Mouse (Mus musculus) neural tube, embryonic 11.5 days (tissue): ENCODE data around the gene Gm9918. TPM values are rescaled to one million over a fixed set of nuclear protein-coding genes. Genes with fewer than 3 reads are reported as not detected.
A peak's percentile ranks its signal among the peaks of the same experiment; 100 is the strongest.

Source experiments
- ATAC-seq: fragments of 200-750 bp; cut with Nextera tagmentation; 2 replicates; pipeline ENCODE4 v1.8.0; 2017; ENCODE audit warnings: moderate number of reproducible peaks, mild to moderate bottlenecking, moderate TSS enrichment, moderate library complexity; ENCODE audit not compliant: insufficient read depth, low FRiP score, low TSS enrichment
- DNase-seq: peaks from one replicate; pipeline ENCODE4 v3.0.0-alpha.2; 2015; ENCODE audit warnings: low spot score
- H3K27ac ChIP-seq: fragments of 300-500 bp; sonication (generic); 2 replicates; pipeline ENCODE4 v1.5.1; 2014; ENCODE audit warnings: low read depth, mild to moderate bottlenecking, low read length
- H3K27me3 ChIP-seq: fragments of 300-500 bp; sonication (generic); 2 replicates; pipeline ENCODE4 v1.6.1; 2014; ENCODE audit warnings: mild to moderate bottlenecking, low read length, mixed read lengths; ENCODE audit not compliant: control insufficient read depth, insufficient read depth
- H3K36me3 ChIP-seq: fragments of 300-500 bp; sonication (generic); 2 replicates; pipeline ENCODE4 v1.6.1; 2014; ENCODE audit warnings: mild to moderate bottlenecking, low read length, moderate library complexity, mixed read lengths; ENCODE audit not compliant: control insufficient read depth, insufficient read depth
- H3K4me1 ChIP-seq: fragments of 300-500 bp; sonication (generic); 2 replicates; pipeline ENCODE4 v1.6.1; 2014; ENCODE audit warnings: low read length, mixed read lengths; ENCODE audit not compliant: control insufficient read depth, insufficient read depth
- H3K4me2 ChIP-seq: fragments of 300-500 bp; sonication (generic); 2 replicates; pipeline ENCODE4 v1.6.1; 2014; ENCODE audit warnings: low read depth, mild to moderate bottlenecking, moderate library complexity
- H3K4me3 ChIP-seq: fragments of 300-500 bp; sonication (generic); 2 replicates; pipeline ENCODE4 v1.5.1; 2014; ENCODE audit warnings: low read depth, low read length
- H3K9ac ChIP-seq: fragments of 300-500 bp; sonication (generic); 2 replicates; pipeline ENCODE4 v1.6.1; 2014; ENCODE audit warnings: mild to moderate bottlenecking, low read length
- H3K9me3 ChIP-seq: fragments of 300-500 bp; sonication (generic); 2 replicates; pipeline ENCODE4 v1.6.1; 2016; ENCODE audit warnings: low read length; ENCODE audit not compliant: control insufficient read depth
- WGBS: fragments of 180-500 bp; shearing (Covaris S2); extraction: QIAGEN DNeasy Blood & Tissue Kit; methylation state at CpG from one replicate; pipeline ENCODE4 v1.1.7; 2014; 5-methylcytosine and 5-hydroxymethylcytosine counted together
- polyA plus RNA-seq: library from polyadenylated mRNA; unstranded; fragments of >200 nt; fragmentation: Nextera tagmentation; extraction: Ambion mirVana; gene quantifications from 2 replicates; pipeline ENCODE4 v1.2.1, GENCODE M21; 2014

Gm9918 gene
- polyA plus RNA-seq, 1 experiment from 2014 or later, result 0.20 TPM

DNA sequence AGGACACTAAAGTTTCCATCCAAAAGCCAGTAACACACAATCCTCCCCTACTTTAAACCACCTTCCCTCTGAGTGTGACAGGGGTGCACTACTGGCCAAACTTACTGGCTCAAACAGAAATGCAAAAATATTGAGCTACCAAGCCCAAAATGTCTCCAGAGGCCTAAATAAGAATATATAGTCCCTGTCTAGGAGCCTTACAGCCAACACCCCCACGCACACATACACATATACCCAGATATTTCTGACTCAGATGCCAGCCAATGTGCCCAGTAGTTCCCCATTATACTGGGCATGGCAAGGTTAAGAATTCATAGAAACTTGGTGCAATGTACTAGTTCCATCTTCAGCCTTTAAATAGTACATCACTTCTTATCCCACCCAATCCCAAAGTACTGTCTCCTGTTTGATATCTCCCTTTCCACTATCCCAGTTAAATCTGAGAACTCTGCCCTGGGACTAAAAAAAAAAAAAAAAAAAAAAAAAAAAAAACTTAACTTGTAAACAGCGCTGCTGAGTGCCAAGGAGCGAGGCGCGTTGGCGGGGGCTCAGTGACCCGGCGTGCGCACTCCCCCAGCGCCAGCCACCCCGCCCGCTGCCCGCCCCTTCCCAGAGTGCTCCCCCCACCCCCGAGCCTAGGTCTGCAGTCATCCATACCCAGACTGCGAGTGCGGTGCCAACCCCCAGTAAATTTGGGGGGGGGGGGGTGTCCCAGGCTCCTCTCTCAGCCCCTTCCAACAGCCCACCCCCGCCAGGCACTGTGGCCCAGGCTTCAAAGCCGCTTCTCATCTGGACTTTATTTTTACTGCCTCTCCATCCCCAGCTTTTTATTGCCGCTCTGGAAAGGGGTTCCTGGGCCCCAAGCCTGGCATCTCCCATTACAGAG, 25.8 kb upstream of the Gm9918 start:
- peak overlapping the region; percentile 82 for H3K4me2 ChIP-seq
- DNase-seq, result no peak
- H3K27ac ChIP-seq, result no peak overlapping the region
- H3K9ac ChIP-seq, result no peak overlapping the region
- H3K27me3 ChIP-seq, result peaks cover 17% of the 10 kb centered on the region
- H3K4me3 ChIP-seq, result peak overlapping the region; percentile 56
- H3K36me3 ChIP-seq, result no peaks in the 10 kb centered on the region
- ATAC-seq, result no peak
- WGBS, result 6% methylated on average over 18 of the region's 19 CpGs
- no peaks in the 10 kb centered on the region for H3K9me3 ChIP-seq
- peaks cover 32% of the 10 kb centered on the region for H3K4me1 ChIP-seq

DNA sequence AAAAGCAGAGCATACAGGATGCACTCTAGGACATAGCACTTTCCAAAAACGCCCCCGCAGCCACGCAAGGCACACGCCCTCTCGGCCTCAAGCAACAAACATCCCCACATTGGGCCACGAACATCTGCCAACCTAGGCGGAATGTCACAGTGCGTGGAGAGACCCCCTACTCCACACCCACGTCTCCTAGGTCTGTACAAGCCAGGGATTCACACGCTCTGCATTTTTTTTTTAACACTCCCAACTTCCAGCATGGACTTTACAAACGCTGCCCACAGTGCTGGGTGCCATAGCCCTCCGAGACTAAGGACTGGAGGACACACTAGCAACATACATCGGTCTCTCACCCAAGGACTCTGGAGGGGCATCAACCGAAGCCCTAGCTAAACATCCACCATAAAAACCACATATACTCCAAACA, 24.9 kb upstream of the Gm9918 start:
- Histone ChIP-seq H3K36me3 (no peaks in the 10 kb centered on the region), H3K9me3 (no peaks in the 10 kb centered on the region), H3K4me3 (peak overlapping the region; percentile 56), H3K27me3 (peaks cover 17% of the 10 kb centered on the region), H3K27ac (no peak overlapping the region), H3K4me1 (peaks cover 39% of the 10 kb centered on the region), H3K4me2 (peak overlapping the region; percentile 82), H3K9ac (no peak overlapping the region)
- WGBS, result 3% methylated on average over 14 of the region's 14 CpGs
- ATAC-seq, result no peak
- DNase-seq, result no peak

DNA sequence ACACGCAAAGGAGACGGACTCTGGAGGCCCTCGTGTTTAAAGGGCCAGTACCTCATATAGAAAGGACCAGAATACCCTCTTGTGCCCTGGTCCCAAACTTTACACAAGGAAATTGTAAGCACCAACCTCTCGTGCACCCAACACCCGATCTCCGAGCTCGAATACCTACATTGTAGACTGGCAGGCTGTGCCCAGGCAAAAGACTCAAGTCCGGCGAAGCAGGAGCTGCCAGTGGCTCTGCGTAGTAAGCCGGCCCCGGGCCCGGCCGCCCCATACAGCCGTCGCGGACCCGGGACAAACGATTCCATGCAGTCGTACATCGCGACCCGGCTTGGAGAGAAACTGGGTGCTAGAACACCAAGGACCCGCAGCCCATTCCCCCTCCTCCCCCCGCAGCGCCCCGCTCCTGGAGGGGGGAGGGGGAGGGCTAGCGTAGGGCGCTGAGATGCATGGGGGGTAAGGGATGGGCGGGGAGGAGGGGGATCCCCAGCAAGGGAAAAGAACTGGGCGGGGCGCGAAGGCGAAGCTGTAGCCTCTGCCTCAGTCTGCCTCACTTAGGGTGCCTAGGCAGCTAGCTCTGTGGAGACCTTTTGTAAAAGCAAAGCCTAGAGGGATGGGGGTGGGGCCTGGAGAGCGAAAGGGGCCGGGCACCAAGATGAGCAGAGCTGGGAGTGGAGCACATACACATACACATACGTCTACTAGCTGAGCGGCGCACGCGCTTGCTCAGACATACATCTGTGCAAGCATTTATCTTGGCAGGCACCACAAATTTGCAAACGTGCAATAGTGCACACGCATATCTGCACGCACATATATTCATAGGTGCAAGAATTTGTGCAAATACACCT, 24.2 kb upstream of the Gm9918 start:
- Histone ChIP-seq H3K27ac (peak overlapping the region; percentile 47), H3K4me1 (peaks cover 39% of the 10 kb centered on the region)
- WGBS, result under 1% methylated on average over 40 of the region's 44 CpGs

DNA sequence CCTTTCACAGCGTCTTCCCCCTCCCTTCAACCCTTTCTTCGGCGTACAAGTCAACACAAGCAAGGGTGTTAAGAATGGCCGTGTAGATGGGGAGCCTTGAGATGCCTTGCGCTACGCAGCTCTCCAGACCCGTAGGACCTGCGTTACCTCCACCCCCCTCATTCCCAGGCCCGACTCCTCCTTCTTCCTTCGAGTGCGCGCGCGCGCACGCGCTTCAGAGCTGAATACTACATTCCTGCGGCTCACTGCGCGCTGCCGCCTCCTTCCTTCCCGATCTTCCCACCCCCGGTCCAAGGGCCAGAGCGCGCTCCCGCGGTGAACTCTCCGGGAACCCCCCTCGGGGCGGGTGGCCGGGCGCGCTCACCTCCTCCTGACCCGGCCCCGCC, 23.5 kb upstream of the Gm9918 start:
- DNase-seq, result peak; percentile 93
- peak overlapping the region; percentile 56 for H3K4me3 ChIP-seq
- peak overlapping the region; percentile 82 for H3K4me2 ChIP-seq
- no peaks in the 10 kb centered on the region for H3K36me3 ChIP-seq
- peak overlapping the region; percentile 43 for H3K9ac ChIP-seq
- peak; percentile 67 for ATAC-seq
- no peaks in the 10 kb centered on the region for H3K9me3 ChIP-seq
- H3K4me1 ChIP-seq, result peaks cover 39% of the 10 kb centered on the region
- H3K27me3 ChIP-seq, result peaks cover 17% of the 10 kb centered on the region
- peak overlapping the region; percentile 47; the same call in 1 of the 2 replicates for H3K27ac ChIP-seq
- WGBS, result 1% methylated on average over 33 of the region's 35 CpGs

More for the DNA sequence above, 24.2 kb upstream of the Gm9918 start:
- peak; percentile 78 for DNase-seq
- Histone ChIP-seq H3K36me3 (no peaks in the 10 kb centered on the region), H3K9me3 (no peaks in the 10 kb centered on the region), H3K27me3 (peaks cover 17% of the 10 kb centered on the region), H3K4me3 (peak overlapping the region; percentile 56), H3K9ac (peak overlapping the region; percentile 65), H3K4me2 (peak overlapping the region; percentile 82)
- ATAC-seq, result peak; percentile 66

DNA sequence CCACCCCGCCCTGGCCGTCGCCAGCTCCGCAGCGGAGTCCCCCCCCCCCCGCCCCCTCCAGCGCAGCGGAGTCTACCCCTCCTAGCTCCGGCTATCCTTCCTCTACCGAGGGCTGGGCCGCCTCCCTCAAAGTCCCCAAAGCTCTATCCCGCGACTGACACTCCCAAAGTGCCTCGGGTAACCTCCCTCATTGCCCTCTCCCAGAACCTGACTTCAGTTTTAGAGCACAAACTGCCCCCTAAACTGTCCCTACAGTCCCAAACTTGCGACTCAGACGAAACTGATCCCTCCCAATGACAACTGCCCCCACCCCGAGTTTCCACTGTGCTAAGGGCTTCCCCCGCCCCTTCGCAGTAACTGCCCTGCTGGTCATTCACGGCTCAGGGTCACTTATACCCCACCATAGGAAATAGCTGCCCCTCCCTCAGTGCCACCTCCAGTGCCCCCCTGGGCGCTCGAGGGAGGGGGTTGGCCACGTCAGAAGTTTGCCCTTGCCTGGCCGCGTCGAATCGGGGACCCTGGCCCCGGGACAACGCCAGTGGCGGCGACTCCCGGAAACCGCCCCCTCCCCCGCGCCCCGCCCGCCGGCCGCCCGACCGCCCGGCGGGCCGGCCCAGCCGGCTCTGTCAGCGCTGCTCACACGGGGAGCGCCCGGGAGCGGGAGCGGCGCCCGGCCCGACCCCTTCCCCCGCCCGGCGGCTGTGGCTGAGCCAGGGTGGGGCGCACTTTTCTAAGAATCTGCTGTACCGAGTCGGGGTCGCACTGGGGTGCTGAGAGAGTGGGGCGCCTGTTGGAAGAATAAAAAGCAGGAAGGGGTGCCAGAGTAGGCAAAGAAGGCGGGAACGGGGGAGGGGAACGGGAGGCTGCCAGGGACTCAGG, 22.9 kb upstream of the Gm9918 start:
- WGBS, result under 1% methylated on average over 39 of the region's 65 CpGs
- no peaks in the 10 kb centered on the region for H3K36me3 ChIP-seq
- no peaks in the 10 kb centered on the region for H3K9me3 ChIP-seq
- peak overlapping the region; percentile 56 for H3K4me3 ChIP-seq
- peak overlapping the region; percentile 82 for H3K4me2 ChIP-seq
- peaks cover 17% of the 10 kb centered on the region for H3K27me3 ChIP-seq
- H3K9ac ChIP-seq, result peak overlapping the region; percentile 43
- ATAC-seq, result peak; percentile 35; the same call in 1 of the 2 replicates
- H3K27ac ChIP-seq, result peak overlapping the region; percentile 47
- H3K4me1 ChIP-seq, result peaks cover 39% of the 10 kb centered on the region
- peak; percentile 71 for DNase-seq

DNA sequence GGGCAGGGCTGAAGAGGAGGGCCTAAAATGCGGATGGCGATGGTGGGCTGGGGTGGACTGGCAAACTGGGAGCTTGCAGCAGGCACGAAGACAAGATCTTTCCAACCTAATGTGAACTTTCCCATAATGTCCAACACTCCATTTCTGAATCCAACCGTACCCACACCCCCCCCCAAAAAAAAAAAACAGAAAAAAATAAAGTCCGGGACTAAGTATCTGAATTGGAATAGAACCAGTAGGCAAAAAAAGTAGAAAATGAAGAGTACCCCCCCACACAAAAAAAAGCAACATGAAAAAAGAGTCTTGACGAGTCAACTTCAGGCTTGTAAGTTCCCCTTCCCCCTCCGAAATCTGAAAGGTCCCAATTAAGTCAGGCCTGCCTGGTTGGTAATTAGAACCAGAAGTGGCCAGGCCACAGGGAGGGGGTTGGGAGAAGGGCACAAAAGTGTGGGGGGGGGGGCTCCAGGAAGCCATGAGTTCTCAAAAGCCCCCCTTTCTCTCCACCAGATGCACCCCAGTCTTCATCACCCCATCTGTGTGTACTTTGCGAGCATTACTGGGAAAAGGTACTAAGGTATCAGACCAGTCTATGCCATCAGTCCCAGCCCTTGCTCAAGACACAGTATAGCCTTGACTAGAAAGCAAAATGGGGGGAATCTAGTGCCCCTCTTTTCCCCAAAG, 22.1 kb upstream of the Gm9918 start:
- H3K4me2 ChIP-seq, result peak overlapping the region; percentile 82
- H3K4me1 ChIP-seq, result peaks cover 34% of the 10 kb centered on the region
- H3K9ac ChIP-seq, result peak overlapping the region; percentile 43
- ATAC-seq (no peak), DNase-seq (no peak)
- H3K27ac ChIP-seq, result no peak overlapping the region
- peak overlapping the region; percentile 56 for H3K4me3 ChIP-seq
- H3K36me3 ChIP-seq, result no peaks in the 10 kb centered on the region
- H3K27me3 ChIP-seq, result peaks cover 17% of the 10 kb centered on the region
- H3K9me3 ChIP-seq, result no peaks in the 10 kb centered on the region
- 8% methylated on average over 8 of the region's 8 CpGs for WGBS

DNA sequence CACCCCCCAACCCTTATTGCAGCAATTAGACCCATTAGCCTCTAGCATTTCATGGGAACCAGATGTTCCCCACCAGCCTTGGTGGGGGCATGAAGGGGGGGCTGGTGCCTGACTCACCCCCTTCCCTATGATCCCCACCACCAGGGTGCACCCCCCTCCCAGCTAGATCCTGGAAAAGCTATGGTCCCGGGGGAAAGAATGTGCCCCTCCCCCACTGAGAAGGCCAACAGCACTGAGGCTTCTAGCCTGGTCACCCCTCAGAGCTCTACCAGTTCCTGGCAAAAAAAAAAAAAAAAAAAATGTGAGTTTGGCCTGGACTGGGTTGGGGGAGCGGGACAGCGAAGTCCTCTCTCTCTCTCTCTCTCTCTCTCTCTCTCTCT, 21.6 kb upstream of the Gm9918 start:
- no peak for DNase-seq
- Histone ChIP-seq H3K9me3 (no peaks in the 10 kb centered on the region), H3K27me3 (peaks cover 16% of the 10 kb centered on the region), H3K36me3 (no peaks in the 10 kb centered on the region), H3K9ac (no peak overlapping the region), H3K4me3 (0 out of 2 replicates have a peak overlapping the region, but pooled peaks have one; percentile 8), H3K4me2 (peak overlapping the region; percentile 5; the same call in 1 of the 2 replicates), H3K27ac (no peak overlapping the region), H3K4me1 (peaks cover 29% of the 10 kb centered on the region)
- 10% methylated on average over 3 of the region's 3 CpGs for WGBS
- ATAC-seq, result no peak
